Mouse (Mus musculus): ENCODE results near the gene Mcf2.

DNA sequence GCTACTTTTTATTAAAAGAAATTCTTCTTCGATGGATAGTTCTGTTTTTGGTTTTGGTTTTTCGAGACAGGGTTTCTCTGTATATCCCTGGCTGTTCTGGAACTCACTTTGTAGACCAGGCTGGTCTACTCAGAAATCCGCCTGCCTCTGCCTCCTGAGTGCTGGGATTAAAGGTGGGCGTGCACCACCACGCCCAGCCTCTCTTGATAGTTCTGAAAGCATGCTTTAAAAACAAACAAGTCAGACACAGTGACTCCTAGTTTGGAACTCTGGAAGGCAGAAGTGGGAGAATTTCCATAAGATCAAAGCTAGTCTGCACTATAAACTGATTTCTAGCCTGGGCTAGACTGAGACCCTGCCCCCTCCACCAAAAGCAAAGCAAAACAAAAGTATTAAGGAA is 8.8 kb downstream of the Mcf2 start:
- TF ChIP-seq POLR2A (IDR thresholded peaks at IDR 0.05; ENCODE audit: borderline replicate concordance, extremely low read depth, low read depth, low read length): no peak
- no peak for TF ChIP-seq CTCF (IDR thresholded peaks at IDR 0.05; ENCODE audit: insufficient read depth, low read length)

Data from lung, adult 2 months (tissue).